Mouse (Mus musculus): ENCODE data around the gene Rplp1. TPM values are rescaled to one million over a fixed set of nuclear protein-coding genes. Genes with fewer than 3 reads are reported as not detected.

Rplp1 gene
- polyA plus RNA-seq, 1 experiment from 2014 or later = 2,029 TPM

DNA sequence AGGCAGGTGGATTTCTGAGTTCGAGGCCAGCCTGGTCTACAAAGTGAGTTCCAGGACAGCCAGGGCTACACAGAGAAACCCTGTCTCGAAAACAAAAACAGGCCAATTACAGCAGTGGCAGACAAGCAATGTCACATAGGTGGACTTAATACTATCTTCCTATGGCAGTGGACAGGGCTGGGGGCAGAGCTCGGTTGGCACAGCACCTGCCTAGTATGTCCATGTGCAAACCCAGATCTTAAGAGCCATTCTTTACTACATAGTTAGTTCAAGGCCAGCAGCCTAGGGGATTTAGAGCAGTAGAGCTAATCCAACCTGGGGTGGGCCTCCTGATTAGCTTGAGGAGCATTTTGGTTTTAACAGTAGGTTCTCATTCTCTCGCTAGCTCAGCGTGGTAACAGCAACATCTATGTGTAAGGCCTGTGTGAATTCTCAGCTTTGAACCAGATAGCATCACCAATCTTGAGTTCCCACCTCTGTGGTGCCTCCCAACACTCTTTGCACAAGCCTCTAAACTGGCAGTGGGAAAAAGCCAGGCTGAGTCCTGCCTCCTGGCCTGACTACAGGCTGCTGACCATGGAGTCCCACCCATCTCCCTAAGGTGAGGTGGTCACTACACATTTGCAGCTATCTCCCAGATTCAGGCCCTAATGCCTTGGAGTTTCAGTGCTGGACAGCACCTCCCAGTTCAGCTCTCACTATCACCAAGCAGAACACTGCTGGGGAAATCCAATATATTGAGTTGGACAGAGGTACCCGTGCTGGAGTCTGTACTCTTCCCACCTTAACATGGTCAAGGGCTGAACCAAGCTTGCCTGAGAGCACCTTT lies 2.8 kb downstream of the Rplp1 start:
- no peak for DNase-seq (ENCODE audit: low spot score)

DNA sequence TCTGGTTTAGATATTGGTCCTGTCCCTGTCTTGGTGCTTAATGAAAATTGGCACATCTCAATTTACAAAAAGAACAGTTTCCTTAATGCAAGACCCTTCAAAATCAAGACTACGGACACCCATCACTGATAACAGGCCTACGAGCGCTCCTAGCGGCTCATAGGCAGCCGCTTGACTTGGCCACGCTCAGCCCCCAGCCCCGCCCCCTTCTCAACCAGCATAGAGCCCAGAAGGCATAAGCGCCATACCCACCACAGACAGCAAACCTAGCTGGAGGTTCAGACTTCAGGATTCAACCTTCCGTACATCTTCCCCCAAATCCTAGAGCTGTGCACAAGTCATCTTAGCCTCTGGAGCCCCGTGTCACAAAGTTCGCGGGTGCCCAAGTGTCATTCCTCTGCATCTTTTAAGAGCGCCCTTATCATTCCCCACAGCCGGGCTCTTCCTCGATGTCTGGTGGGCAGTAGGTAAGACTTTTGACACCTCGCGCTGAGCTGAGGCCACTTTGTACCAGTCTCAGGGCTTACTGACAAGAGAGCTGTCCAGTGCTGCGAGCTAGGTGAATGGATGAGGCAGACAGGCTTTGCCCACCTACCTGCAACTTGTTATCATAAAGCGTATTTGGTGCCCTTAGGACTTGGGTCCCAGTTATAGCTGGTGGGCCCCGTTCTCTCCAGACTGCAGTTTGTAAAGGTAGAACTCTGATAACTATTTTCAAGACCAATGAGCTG lies 3.7 kb downstream of the Rplp1 start:
- DNase-seq (ENCODE audit: low spot score) = no peak

DNA sequence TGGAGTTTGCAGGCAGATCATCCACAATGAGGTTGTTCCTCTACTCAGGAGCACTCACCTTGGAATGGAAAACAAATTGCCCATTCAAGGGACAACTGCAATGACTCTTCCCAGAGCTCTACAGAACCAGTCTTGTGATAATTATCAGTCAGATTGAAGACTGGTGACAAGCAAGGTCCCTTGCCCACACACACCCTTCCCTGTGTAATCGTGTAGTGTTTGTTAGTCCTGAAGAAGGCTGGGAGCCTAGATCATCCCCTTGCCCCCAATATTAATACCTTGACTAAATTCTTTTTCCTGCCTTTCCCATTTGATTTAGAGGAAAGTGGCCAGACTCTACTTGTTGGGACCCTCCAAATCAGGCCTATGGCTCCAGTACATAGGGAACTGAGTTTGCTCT lies 4.7 kb downstream of the Rplp1 start:
- DNase-seq (ENCODE audit: low spot score) = no peak

DNA sequence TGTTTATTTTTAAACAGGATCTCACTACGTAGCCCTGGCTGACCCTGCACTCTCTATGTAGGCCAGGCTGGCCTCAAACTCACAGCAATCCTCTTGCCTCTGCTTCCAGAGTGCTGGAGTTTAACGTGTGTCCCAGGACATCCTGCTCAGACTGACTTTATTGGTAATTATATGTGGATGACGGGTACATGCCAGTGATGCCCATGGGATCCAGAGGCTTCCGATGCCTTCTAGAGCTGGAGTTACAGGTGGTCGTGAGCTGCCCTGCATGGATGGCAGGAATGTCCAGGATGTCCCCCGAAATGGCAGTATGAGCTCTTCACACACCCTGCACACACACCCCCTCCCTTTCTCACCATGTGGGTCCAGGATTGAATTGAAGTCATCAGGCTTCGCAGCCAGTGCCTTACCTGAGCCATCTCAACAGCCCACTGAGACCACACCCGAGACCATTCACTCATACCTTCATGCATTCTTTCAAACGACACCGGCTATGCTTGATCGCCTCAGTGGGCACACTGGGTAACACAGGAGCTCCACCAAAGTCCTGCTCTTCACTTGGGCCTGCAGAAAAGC lies 5.4 kb downstream of the Rplp1 start:
- no peak for DNase-seq (ENCODE audit: low spot score)

DNA sequence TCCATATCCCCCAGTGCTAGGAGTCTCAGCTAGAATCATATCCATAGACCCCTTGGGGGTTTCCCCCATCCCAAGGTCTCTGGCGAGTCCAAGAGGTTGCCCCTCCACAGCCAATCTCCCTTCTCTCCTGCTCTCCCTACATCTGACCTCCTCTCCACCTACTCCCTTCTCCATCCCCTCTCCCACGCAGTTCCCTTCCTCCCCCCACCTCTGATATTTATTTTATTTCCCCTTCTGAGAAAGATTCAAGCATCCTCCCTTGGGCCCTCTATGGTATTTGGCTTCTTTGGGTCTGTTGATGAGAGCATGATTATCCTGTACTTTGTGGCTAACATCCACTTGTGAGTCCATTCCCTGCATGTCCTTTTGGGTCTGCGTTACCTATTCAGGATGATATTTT lies 6.0 kb downstream of the Rplp1 start:
- DNase-seq (ENCODE audit: low spot score) = no peak

DNA sequence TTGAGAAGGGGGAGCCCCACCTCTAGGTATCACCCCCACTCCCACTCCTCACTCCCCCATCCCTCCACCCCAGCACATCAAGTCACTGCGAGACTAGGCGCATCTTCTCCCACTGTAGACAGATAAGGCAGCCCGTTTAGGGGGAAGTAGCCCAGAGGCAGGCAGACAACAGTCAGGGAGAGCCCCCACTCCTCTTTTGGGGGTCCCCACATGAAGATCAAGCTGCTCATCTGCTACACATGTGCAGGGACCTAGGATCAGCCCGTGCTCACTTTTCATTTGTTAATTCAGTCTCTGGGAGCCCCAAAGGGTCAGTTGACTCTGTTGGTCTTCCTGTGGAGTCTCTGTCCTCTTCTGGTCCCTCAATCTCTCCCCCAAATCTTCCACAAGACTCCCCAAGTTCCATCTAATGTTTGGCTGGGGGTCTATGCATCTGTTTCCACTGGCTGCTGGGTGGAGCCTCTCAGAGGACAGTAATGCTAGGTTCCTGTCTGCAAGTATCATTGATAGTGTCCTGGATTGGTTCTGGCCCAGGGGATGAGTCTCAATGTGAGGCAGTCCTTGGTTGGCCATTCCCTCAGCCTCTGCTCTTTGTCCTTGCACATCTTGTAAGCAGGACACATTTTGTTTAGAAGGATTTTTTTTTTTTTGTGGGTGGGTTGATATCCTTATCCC lies 6.6 kb downstream of the Rplp1 start:
- no peak for DNase-seq (ENCODE audit: low spot score)

DNA sequence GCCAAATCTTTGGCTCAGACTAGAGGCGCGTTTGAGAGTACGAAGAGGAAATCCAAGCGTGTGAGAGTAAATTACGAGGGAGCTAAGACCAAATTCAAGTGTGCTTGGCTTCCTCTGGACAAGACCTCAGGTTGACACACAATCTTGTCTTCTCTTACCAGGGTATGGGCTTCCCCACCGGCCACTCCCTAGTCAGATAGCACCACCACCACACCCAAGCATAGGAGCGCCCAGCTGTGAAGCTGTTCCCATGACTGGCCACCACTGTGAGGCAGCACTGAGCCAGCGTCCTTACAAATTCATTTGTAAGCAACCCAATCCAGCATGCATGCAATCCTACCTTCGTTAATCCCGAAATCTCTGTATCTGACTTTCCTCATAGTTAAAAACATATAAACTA lies 7.4 kb downstream of the Rplp1 start:
- DNase-seq (ENCODE audit: low spot score) = peak; percentile 47

DNA sequence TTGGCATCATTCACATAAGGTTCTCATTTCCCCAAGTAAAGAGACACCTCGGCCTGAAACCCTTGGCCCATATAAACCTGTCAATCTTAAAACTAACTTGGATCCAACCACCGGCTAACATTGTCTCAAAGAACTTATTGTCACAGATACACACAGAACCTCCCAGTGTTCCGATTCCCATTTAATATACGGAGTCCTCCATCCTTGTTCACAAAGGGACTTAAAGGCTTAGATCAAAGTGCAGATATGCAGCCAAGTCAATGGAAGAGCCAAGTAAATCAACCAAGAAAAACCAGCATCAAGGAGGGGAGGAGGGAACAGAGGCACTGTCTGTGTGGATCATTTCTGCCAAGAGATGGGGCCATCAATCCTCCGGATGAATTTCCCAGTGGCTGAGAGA lies 8.8 kb downstream of the Rplp1 start:
- DNase-seq (ENCODE audit: low spot score) = no peak

DNA sequence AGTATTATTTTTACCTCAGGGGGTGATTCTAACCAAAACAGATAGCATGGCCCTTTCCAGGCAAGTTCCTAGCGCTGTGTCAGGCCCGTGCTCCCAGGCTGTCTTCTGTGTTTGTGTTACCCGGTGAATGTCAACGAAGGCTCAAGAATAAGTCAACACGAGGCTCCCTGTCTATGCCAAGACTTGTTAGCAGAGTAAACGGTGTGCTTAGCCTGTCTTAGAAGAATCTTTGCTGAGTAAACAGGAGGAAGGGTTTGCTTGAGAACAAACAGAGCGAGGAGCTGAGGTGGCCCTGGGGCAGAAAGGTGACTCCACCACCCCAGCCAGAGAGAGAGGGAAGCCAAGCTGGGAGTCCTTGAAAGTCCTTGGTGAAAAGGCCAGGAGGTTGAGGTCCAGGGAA lies 10.1 kb downstream of the Rplp1 start:
- DNase-seq (ENCODE audit: low spot score) = no peak

DNA sequence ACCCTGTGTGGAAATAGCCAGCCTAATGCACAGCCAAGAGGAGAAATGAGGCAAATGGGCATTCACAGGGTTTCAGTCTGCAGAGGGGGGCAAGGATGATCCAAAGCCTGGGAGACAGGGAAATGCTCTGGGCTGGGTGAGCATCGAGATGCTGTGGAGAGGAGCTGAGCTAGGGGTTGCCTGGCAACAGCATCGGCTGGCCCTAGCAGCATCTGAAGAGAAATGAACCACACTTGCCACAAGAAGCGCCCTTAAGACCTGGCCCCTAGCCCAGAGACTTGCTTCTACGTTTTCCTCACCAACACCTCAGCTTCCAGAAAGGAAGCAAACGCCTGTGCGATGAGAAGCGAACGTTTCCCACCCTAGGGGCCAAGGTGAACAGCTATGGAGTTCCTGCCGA lies 11.9 kb downstream of the Rplp1 start:
- DNase-seq (ENCODE audit: low spot score) = no peak

DNA sequence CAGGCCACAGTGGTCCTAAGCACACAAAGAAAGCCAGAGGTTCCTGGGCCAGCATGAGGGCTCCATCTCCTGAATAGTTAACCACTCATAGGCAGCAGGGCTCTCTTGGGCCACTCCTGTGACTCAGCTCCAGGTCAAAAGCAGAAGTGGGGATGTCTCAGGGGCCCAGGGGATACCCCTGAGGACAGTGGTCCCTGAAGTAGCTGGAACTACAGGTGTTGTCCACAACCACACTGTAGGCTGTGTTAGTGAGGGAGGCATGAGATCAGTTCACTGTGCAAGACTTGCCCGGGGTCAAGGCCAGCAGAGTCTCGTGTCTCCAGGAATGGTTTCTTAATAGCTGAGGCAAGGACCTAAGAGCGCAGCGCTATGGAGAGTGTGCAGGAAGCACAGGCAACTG lies 12.8 kb downstream of the Rplp1 start:
- DNase-seq (ENCODE audit: low spot score) = no peak

DNA sequence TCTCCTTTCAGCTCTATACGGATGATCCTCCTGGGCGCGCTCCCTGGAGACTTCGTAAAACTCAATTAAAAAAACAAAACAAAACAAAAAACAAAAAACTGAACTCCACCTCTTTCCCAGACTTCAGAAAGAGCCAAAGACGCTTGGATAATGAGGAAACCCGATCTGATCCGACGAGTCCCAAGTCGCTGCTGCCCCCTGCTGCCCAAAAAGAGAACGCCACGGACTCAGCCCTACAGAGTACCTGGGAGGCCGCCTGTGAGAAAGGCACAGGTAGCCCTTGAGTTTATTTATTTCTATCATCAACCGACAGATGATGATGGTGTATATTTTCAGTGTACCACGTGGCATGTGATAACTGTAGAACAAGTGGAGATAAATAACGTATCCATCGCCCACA lies 14.5 kb downstream of the Rplp1 start:
- DNase-seq (ENCODE audit: low spot score) = peak; percentile 65

DNA sequence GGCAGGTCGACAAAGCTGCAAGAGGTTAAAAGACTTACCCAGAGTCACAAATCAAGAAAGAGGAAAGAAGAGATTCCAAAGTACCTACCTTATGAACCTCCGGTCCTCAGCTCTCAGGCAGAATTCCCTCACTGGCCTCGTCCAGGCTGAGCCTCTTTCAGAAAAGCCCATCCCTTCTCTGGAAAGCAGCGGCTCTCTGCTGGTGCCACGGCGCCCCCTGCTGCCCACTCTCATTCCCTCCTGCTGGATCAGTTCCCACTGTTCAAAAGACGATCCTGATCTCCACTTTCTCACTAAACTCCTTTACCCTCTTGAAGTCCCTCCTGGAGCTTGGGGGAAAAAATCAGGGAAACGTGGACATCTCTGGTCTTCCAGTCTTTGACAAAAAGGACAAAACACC lies 15.9 kb downstream of the Rplp1 start:
- peak; percentile 67 for DNase-seq (ENCODE audit: low spot score)

DNA sequence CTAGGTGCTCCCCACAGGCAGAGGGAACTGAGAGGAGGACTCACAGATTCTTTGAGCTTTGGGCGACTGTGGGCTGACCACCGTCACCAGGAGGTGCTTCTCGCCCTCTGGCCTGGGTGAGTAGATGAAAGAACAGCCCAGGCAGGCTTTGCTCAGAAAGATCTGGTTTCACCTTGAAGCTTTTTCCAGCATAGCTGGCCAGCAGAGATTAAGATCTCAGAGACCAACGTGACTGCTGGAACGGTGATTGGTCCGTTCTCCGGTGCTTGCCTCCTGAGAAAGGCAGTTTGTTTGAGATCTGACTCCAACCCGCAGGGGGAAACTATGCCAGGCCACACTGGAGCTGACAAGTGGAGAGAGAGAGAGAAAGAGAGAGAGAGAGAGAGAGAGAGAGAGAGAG lies 19.3 kb downstream of the Rplp1 start:
- no peak for DNase-seq (ENCODE audit: low spot score)

DNA sequence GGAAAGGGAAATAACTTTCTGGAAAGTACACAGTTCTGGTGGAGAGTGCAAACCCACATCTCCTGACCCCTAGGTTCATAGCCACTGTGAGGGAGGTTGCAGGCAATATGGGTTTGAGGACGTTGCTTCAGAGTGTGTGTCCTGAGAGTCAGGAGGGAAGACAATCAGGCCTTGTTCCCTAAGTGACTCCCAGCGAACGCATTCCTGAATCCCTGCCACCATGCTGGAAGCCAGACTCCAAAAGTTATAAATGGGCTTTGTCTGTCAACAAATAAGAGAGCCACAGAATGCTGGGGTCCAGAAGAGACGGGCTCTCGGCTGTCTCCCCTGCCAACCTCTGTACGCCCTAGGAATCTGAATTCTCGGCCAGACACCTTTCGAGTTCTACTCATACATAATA lies 24.5 kb downstream of the Rplp1 start:
- no peak for DNase-seq (ENCODE audit: low spot score)

DNA sequence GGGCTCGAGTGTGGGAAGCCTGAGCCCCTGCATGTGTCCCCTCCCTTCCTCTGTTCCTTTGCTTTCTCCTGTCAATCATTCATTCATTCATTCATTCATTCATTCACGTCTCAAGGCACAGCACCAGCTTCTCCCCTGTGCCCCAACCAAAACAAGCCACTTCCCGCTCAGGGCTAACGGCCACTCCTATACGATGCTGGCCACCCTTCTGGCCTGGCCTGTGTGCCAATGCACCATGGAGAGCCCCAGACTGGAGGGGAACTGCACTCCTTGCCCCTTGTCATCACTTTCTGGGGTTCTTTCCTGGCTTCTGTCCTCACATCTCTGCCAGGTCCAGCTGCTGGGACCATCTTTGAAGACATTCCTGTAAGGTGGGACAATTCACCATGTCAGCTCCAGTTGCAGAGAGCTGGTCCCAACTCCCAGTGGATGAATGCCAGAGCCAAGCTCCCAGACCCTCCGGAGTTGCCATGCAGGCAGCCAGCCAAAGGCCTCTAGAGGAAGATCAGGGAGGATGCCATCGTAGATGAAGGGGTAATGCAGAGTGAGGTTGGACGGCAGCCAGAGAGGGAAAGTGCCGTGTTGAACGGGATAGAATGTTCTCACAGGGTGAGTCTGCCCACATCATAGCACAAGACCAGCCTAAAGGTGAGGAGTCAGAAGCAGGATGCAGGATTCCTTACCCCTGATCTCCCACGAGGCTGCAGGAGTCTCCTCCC lies 26.5 kb downstream of the Rplp1 start:
- DNase-seq (ENCODE audit: low spot score) = no peak

DNA sequence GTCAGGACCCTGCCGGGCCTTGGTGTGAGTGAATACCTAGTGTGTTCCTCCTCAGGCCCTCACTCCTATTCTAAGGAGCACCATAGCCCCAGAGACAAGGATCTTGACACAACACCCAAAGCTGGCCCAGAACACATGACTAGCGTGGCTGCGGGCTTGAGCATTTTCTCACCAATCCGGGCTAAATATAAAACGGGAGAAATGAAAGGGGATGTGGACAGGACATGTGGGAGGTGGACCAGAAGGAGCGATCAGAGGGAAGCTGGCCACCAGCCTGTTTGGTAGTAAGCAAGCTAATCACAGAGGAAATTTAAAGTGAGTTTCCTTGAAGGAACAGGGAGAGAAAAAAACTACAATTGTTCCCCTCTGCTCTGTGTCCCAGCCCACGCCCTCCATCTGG lies 28.4 kb downstream of the Rplp1 start:
- DNase-seq (ENCODE audit: low spot score) = no peak

DNA sequence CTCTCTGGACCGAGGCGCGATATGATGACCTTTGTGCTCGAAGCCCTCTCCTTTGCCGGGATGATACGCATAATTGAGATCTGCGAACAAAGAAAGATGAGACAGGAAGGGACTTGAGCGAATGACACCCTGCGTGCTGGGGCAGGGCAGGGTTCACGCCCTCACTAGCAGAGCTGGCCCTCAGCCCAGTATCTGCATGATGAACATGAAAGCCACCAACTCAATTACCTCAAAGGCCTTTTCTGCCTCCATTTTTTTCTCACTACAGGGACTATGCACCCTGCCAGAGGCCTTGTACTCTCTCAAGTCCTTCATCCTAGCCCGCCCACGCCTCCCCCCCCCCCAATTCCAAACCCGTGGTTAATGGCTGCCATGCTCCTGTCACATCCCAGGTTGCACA lies 29.4 kb downstream of the Rplp1 start:
- no peak for DNase-seq (ENCODE audit: low spot score)

DNA sequence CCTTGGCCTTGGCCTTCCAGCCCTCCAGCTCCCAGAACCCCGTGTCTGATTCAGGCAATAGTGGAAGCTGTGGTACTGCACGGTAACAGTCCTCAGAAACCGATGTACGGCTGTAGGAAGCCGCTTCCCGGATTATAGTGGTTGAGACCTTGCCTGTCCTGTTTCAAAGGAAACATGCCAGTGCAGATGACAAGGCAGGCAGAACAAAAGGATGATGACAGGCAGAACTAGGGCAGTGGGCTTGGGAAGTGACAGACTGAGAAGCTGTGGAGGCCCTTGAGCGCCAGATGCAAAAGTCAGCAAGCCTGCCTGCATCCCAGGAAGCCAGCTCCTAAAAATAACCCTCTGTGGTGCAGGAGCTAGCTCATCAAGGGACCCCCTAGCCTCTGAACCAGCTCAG lies 30.0 kb downstream of the Rplp1 start:
- DNase-seq (ENCODE audit: low spot score) = no peak

DNA sequence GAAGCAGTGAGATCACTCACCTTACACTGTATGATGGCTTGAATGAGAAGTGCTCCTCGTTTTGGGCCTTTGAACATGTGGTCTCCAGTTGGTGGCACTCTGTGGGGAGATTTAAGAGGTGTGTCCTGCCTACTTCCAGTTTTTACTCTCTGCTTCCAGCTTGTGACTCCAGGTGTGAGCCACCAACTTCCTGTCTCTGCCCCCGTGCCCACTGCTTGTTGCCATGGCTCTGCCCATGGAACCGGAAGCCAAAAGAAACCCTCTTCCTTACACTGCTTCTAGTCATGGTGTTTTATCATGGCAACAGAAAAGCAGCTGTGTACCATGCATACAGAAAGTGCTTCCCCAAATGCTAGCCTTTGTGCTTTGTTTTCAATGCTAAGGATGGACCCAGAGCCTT lies 32.2 kb downstream of the Rplp1 start:
- peak; percentile 73 for DNase-seq (ENCODE audit: low spot score)

DNA sequence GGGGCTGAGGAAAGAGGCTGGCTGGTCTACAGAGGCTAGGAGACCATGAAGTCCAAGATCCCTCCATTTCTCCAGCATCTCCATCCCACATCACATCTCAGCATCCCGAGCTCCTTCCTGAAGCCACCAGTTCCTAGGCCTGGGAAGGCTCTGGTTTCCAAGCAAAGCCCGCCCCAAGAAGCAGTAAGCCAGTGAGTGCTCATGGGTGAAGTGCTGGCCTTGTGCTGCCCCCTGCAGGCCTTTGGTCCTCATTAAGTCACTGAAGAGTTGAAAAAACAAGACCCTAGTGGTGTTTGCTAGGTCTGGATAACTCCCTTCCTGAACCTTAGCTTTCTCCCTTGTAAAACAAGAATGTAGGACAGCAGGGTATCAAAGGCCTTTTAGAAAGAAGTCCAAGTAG lies 35.5 kb downstream of the Rplp1 start:
- DNase-seq (ENCODE audit: low spot score) = peak; percentile 58

Measured in thymus, postnatal 0 days (tissue).